Mouse (Mus musculus): ENCODE data around the gene Tas2r134. TPM values are rescaled to one million over a fixed set of nuclear protein-coding genes. Genes with fewer than 3 reads are reported as not detected.

Tas2r134 gene
- total RNA-seq, 2 experiments from 2014 or later = not detected

- DNase-seq = no peak
Measured at GRCm38 (mm10) chr2:51657684-51658083, 30.4 kb downstream of the Tas2r134 start.

DNA sequence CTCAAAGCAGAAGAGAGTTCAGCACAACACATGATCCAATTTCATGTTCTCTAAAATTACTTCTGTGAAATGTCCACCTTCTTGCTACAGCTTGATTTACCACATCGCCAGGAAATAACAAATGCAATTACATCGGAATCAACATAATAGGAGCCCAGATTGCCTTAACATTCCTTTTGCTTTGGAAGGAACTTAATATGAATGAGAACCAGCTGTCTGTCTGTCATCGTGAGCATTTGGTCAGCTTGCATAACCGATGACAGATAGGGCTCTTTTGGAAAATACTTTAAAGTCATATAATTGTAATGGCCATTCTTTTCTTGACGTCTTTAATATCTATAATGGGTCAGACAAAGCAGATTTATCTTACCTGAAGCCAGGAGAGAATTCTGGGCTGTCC is 31.0 kb downstream of the Tas2r134 start:
- DNase-seq = no peak

- DNase-seq = no peak
Measured at GRCm38 (mm10) chr2:51674321-51674720, 47.0 kb downstream of the Tas2r134 start.

All from gastrocnemius, postnatal 25 days (tissue).